Mouse (Mus musculus): ENCODE results near the gene 4930442H23Rik.
"Not testable (repeated sequence)": the region's sequence is repeated elsewhere in the genome, so short reads cannot be mapped to it uniquely, and the experiment has no call there.

The 4930442H23Rik gene

DNA sequence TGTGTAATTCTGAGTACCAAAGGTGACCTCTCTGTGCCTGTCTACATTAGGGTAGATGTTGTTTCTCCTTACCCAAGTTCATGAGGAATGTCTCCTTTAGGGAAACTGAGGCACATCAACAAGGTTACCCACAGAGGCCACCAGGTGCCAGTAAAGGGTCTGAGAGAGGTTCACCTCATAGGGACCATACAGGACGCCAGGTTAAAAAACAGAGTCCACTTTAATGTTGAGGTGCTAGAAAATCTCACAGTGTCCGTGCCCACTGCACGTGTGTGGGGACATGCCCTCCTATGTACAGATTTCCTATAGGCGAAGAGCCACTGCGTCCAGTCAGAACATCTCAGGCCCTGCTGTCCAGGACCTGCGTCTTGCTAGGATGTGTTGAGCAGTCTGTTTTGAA, 15.3 kb upstream of the 4930442H23Rik start:
- CTCF ChIA-PET, result interaction anchor here (0.6 to 0.9 kb wide), 2 partner anchors 19 to 458 kb away, joined by 3 to 7 read pairs; no protein-coding TSS in a partner anchor

- CTCF ChIA-PET, result interaction anchor here (0.6 to 0.9 kb wide), 3 partner anchors 20 to 1255 kb away, joined by 3 to 7 read pairs (median 7); no protein-coding TSS in a partner anchor
Measured at GRCm38 (mm10) chr10:81198230-81198629, 14.6 kb upstream of the 4930442H23Rik start.

DNA sequence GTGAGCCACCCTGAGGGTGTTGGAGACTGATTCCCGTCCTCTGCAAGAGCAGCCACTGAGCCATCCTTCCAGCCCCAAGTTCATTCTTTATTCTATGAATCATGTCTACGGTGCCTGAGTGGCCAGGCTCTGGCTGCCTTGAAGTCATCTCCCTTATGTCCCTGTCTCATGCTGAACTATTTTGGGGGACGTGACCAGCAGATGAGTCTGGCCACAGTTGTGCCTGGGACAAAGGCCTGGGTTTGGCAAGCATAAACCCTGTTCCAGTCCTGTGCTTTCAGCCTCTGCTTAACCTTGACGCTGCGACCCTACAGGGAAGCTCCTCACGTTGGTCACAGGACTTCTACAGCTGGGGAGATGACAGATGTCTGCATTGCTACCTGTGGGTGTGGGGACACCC, 13.7 kb upstream of the 4930442H23Rik start:
- CTCF ChIA-PET, result interaction anchor here (0.5 kb wide), 1 partner anchor 23 kb away, joined by 3 read pairs; no protein-coding TSS in a partner anchor

DNA sequence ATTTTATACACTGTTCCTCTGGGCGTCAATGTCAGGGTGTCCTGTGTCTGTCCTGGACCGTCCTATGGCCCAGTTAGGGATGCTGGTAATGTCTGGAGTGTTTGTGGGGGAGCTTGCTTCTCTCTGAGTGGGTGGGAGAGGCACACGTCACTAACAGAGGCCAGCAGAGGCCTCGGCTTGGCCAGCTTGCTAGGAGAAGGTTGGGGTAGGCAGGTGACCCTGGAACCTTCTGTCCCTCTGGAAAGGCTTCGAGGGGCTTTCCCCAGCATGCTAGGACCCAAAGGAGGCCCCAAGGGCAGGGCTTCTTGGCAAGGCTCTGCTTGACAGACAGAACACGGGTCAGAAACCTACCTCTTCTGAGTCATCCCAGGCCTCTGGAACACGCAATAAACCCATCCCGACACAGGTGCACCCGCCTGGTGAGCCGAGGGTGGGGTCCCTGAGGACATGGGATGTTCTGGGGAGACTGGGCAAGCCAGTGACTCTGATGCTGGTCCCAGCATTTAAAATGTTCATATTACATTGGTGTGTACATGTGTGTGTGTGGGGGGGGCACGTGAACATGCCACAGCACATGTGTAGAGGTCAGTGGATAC, 12.9 kb upstream of the 4930442H23Rik start:
- CTCF ChIA-PET, result interaction anchor here (0.6 to 1.6 kb wide), 2 partner anchors 21 to 68 kb away, joined by 6 read pairs; no protein-coding TSS in a partner anchor

DNA sequence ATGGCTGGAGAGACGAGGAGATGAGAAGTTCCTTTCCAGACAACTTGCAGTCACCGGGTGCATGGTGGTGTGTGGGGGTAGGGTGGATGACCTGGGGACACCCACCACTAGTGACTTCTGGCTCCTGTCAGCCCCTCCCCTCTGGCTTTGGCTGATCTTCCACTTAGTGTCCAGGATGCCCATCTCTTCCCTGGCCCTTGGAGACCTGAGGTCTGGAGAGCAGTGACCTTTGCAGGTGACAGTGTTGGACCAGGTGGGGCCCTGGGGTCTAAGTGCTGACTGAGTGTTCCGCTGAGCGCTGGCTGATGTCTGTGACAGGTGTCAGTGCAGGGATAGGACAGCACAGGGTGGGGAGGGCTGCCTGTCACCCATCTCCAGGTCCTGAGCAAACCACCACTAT, 11.7 kb upstream of the 4930442H23Rik start:
- CTCF ChIA-PET, result interaction anchor here (1.6 kb wide), 1 partner anchor 23 kb away, joined by 6 read pairs; no protein-coding TSS in a partner anchor

DNA sequence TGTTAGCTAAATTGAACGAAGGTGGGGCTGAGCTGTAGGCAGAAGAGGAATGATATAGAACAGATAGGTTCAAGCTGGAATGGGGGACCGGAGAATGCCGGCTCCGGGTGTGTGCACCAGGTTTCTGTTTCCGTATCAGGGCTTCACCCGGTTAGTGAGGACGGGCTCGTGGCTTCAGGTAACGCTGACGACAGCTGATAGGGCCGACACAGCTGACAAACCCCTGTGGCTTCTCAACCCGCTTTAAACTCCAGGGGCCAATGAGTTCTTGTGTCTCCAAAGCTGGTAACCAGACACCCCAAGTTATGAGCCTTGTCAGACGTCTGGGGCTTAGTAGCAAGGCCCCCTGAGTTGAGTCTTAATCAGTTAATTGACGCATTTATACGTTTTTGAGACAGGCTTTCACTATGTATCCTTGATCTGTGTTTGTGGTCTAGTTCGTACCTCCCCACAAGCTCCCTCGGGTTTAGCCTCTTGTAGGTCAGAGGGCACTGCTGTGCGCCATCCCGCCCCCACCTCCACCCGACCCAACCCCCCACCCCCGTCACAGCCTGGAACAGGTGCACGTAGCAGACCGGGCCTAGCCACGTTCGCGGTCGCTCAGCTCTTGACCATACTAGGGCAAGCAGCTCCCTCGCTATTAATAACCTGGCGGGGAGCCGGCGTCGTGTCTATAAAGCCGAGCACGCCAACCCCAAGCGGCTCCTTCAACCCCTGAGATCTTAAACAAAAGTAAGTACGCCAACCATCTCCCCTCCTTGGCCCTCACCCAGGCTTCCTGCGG, 10.5 kb upstream of the 4930442H23Rik start:
- CTCF ChIA-PET, result interaction anchor here (0.6 to 1.4 kb wide), 6 partner anchors 23 to 166 kb away, joined by 3 to 4 read pairs (median 3); partner anchors contain the start of gene Gipc3

GRCm38 (mm10) chr10:81192968-81193501, 9.4 kb upstream of the 4930442H23Rik start:
- CTCF ChIA-PET, result interaction anchor here (0.5 to 1.4 kb wide), 4 partner anchors 17 to 302 kb away, joined by 3 to 7 read pairs (median 3); partner anchors contain the start of gene Eef2

- CTCF ChIA-PET, result interaction anchor here (0.6 to 1.4 kb wide), 2 partner anchors 25 to 303 kb away, joined by 3 read pairs; no protein-coding TSS in a partner anchor
Measured at GRCm38 (mm10) chr10:81192270-81192967, 8.8 kb upstream of the 4930442H23Rik start.

- CTCF ChIA-PET, result no interaction called here
Measured at GRCm38 (mm10) chr10:81191342-81191982, 7.8 kb upstream of the 4930442H23Rik start.

DNA sequence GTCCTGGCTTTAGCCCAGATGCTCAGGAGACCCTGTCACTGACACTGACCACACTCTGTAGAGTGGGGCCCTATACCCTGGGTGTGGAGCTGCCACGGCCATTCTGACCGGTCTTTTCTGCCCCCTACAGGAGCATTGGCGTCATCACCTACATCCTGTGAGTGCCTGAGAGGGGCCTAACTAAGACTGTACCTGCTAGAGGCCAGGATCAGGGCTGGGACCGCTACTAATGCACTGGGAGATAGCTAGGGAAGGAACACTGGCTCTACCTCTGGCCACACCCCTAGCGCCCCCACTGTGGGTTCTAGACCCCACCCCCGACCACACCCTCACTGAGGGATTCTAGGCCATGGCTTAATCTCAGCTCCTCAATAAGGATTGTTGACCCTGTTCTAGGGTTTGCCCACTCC, 7.3 kb upstream of the 4930442H23Rik start:
- CTCF ChIA-PET, result interaction anchor here (0.8 kb wide), 1 partner anchor 117 kb away, joined by 3 read pairs; no protein-coding TSS in a partner anchor

- CTCF ChIA-PET, result interaction anchor here (0.7 to 0.8 kb wide), 2 partner anchors 27 to 116 kb away, joined by 3 to 5 read pairs; no protein-coding TSS in a partner anchor
Measured at GRCm38 (mm10) chr10:81190236-81190911, 6.7 kb upstream of the 4930442H23Rik start.

DNA sequence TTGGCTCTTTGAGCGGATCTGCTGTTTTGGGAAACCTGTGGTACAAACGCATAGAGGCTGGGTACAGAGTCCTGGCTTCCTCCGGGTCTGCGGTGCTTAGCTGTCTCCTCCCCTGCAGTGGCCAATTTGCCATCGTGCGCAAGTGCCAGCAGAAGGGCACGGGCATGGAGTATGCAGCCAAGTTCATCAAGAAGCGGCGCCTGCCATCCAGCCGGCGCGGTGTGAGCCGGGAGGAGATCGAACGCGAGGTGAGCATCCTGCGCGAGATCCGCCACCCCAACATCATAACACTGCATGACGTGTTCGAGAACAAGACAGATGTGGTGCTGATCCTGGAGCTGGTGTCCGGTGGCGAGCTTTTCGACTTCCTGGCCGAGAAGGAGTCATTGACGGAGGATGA, 6.2 kb upstream of the 4930442H23Rik start:
- CTCF ChIA-PET, result interaction anchor here (0.7 kb wide), 1 partner anchor 28 kb away, joined by 5 read pairs; no protein-coding TSS in a partner anchor

DNA sequence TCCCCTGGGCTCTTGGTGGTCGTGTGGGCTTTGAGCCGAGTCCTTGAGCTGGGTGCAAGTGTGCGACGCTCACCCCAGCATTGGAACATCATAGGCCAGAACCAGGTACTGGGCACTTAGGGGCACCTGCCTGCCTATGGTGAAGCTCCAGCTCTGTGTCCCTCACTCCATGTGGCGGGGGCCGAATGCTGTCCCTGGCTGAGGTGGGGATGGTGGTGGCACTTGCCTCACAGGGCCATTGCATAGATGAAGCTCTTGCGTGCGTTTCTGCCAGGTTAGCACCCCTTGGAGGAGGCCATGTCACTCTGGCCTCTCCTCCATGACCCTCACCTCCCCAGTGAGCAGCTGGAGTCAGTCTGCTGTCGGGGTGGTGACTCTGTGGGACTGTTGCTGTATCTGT, 3.5 kb upstream of the 4930442H23Rik start:
- CTCF ChIA-PET, result no interaction called here

DNA sequence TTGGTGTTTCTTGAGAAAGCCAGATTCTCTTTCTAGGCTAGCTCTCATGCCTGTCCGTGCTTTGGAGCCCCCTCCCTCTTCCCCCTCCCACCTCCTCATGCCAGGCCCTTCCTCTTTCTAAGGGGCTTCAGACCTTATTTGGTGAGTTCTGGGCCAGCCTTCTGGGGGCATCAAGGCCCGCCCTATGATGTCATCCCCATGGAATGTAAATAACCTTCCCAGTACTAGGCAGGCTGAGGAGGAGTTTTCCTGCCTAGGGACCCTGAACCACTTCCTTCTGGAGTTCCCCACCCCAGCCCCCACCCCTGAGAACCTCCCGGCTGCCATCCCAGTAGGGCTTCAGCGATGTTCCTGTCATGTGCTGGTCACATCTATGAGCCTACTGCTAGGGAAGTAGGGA, 1.1 kb upstream of the 4930442H23Rik start:
- CTCF ChIA-PET, result no interaction called here

DNA sequence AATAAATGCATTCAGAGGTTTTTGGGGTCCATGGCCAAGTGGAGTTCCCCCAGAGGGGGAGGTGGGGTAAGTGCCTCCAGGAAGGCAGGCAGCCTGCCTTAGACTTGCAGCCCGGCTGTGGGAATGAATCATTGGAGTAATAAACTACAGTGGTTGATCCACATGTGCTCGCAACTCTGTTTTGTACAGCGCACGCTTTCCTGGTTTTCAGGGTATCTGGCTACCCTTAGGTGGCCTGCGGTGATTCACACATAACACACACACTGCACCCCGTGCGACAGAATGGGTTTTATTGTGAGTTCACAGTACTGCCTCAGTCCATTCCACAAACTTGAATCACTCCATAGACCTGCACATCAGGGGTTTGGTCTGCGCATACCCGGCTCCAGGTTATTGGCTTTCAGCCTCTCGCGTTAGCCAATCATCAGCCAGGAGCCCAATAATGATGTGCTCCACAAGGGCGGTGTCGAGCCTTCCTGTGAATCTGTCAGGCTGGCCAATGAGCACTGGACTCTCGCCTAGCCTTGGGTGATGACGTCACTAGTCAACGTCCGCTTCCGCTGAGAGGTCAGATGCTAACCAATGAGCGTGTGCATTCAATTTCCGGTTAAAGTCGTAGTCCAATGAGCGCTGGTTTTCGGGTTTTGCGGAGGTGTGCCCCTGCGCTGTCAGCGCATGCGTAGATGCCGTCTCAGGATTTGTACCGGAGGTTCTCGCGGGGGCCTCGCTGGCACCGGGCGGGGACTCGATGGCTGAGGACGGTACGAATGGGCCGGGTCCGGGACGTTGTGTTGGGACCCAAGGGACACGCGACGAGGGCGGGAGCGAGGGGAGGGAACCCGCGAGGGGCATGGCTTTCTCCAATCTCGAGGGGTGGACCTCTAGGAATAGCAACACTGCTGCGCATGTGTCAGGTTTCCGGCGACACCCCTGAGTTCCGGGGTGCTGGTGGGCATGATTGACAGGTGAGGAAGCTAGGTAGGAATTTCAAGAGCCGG, 1.0 kb downstream of the 4930442H23Rik start, which contains the start of gene Dapk3:
Gene Dapk3, plus strand, starts transcription at position 670 of the 998 bp plus-strand sequence.
- CTCF ChIA-PET, result no interaction called here

GRCm38 (mm10) chr10:81181860-81182259, 1.8 kb downstream of the 4930442H23Rik start:
- CTCF ChIA-PET, result not testable (repeated sequence)

DNA sequence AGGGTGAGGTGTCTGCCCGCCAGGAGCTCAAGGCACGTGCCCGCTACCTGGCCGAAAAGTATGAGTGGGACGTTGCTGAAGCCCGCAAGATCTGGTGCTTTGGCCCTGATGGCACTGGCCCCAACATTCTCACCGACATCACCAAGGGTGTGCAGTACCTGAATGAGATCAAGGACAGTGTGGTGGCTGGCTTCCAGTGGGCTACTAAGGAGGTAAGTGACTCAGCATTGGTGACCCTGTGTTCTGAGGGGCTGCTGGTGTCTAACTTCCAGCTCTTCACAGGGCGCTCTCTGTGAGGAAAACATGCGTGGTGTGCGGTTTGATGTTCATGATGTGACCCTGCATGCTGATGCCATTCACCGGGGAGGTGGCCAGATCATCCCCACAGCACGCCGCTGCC, 2.7 kb downstream of the 4930442H23Rik start:
- CTCF ChIA-PET, result no interaction called here

GRCm38 (mm10) chr10:81179451-81180342, 4.0 kb downstream of the 4930442H23Rik start:
- CTCF ChIA-PET, result no interaction called here
